ENCODE assay signal across 11 mouse cellular contexts in genomic region chr15:103202088-103202793, GRCm38 (mm10). TPM values are rescaled to one million over a fixed set of nuclear protein-coding genes. Genes with fewer than 3 reads are reported as not detected.
DNase-seq lines count a peak whose midpoint lies in the region; ATAC-seq lines count a peak whose summit lies in the region.
"Had no signal": no experiment of that assay in that cellular context is flagged by ENCODE, and none has a peak within 500 bp of the region (broad histone marks: within the 10 kb centered on the region; RNA-seq: fewer than 3 reads in every experiment).

No protein-coding gene starts in this region.

- peak; percentile 65; the same call in 1 of the 2 replicates for ATAC-seq in embryonic facial prominence, embryonic 15.5 days (ENCODE audit: insufficient number of reproducible peaks, low FRiP score, low TSS enrichment, low read depth)
- no peak for ATAC-seq in hindbrain, embryonic 14.5 days (ENCODE audit: low FRiP score)
- ATAC-seq in lung, embryonic 15.5 days (ENCODE audit: borderline replicate concordance, extremely low read depth, low FRiP score, low TSS enrichment) = peak; percentile 64; the same call in 1 of the 2 replicates
- ATAC-seq: Patski had no signal

- H3K4me2 ChIP-seq in embryonic facial prominence, embryonic 15.5 days (replicated peaks) = no peak overlapping the region
- no peak overlapping the region for H3K4me2 ChIP-seq in hindbrain, embryonic 14.5 days (replicated peaks)
- H3K4me2 ChIP-seq in lung, embryonic 15.5 days = no peak overlapping the region

- H3K27me3 ChIP-seq in embryonic facial prominence, embryonic 15.5 days = no peaks in the 10 kb centered on the region
- H3K27me3 ChIP-seq in hindbrain, embryonic 14.5 days (ENCODE audit: control insufficient read depth, insufficient read depth, low read length) = no peaks in the 10 kb centered on the region
- no peaks in the 10 kb centered on the region for H3K27me3 ChIP-seq in lung, embryonic 15.5 days
- no peaks in the 10 kb centered on the region for H3K27me3 ChIP-seq in midbrain, embryonic 10.5 days (ENCODE audit: low read depth, poor library complexity, severe bottlenecking)
- H3K27me3 ChIP-seq: Patski had no signal

- peak; percentile 72 for DNase-seq in adipocyte (ENCODE audit: low spot score)
- DNase-seq in hindbrain, embryonic 14.5 days (ENCODE audit: low spot score) = peak; percentile 63
- no peak for DNase-seq in frontal cortex, postnatal 14 days (ENCODE audit: low spot score in 2 of 2)
- DNase-seq in adrenal gland, adult 2 months = no peak
- no peak for DNase-seq in adrenal gland, adult 18-20 months (ENCODE audit: low spot score in 2 of 2)
- no peak for DNase-seq in midbrain, embryonic 10.5 days (ENCODE audit: low spot score)
- DNase-seq: thymus, postnatal 4 days had no signal

- WGBS in embryonic facial prominence, embryonic 15.5 days = 41% methylated on average over 6 of the region's 6 CpGs
- 57% methylated on average over 6 of the region's 6 CpGs for WGBS in hindbrain, embryonic 14.5 days
- WGBS in lung, embryonic 15.5 days = 35% methylated on average over 6 of the region's 6 CpGs
- WGBS in midbrain, embryonic 10.5 days = 81% methylated on average over 6 of the region's 6 CpGs

- peaks cover 59% of the 10 kb centered on the region for H3K36me3 ChIP-seq in embryonic facial prominence, embryonic 15.5 days
- peaks cover 82% of the 10 kb centered on the region for H3K36me3 ChIP-seq in hindbrain, embryonic 14.5 days (replicated peaks; ENCODE audit: control insufficient read depth, insufficient read depth)
- H3K36me3 ChIP-seq in lung, embryonic 15.5 days = peaks cover 78% of the 10 kb centered on the region
- H3K36me3 ChIP-seq in midbrain, embryonic 10.5 days = peaks cover 99% of the 10 kb centered on the region

- H3K4me1 ChIP-seq in embryonic facial prominence, embryonic 15.5 days = peaks cover 5% of the 10 kb centered on the region; the same call in 1 of the 2 replicates
- peaks cover 3% of the 10 kb centered on the region; the same call in 1 of the 2 replicates for H3K4me1 ChIP-seq in hindbrain, embryonic 14.5 days (replicated peaks; ENCODE audit: control insufficient read depth, insufficient read depth, low read length)
- peaks cover 10% of the 10 kb centered on the region; the same call in 1 of the 2 replicates for H3K4me1 ChIP-seq in lung, embryonic 15.5 days
- H3K4me1 ChIP-seq in midbrain, embryonic 10.5 days = no peaks in the 10 kb centered on the region

- peak overlapping the region; percentile 65; the same call in 1 of the 2 replicates for H3K27ac ChIP-seq in embryonic facial prominence, embryonic 15.5 days (replicated peaks)
- H3K27ac ChIP-seq in hindbrain, embryonic 14.5 days = peak overlapping the region; percentile 61
- H3K27ac ChIP-seq in lung, embryonic 15.5 days = peak overlapping the region; percentile 64
- H3K27ac ChIP-seq in midbrain, embryonic 10.5 days (replicated peaks) = no peak overlapping the region

- H3K9me3 ChIP-seq in embryonic facial prominence, embryonic 15.5 days (replicated peaks) = no peaks in the 10 kb centered on the region
- no peaks in the 10 kb centered on the region for H3K9me3 ChIP-seq in hindbrain, embryonic 14.5 days (ENCODE audit: control insufficient read depth, low read length)
- no peaks in the 10 kb centered on the region for H3K9me3 ChIP-seq in lung, embryonic 15.5 days
- H3K9me3 ChIP-seq in midbrain, embryonic 10.5 days (replicated peaks) = no peaks in the 10 kb centered on the region

- no peak overlapping the region for H3K9ac ChIP-seq in embryonic facial prominence, embryonic 15.5 days
- H3K9ac ChIP-seq in hindbrain, embryonic 14.5 days = no peak overlapping the region
- H3K9ac ChIP-seq in lung, embryonic 15.5 days = no peak overlapping the region

- H3K4me3 ChIP-seq in embryonic facial prominence, embryonic 15.5 days (replicated peaks) = no peak overlapping the region
- no peak overlapping the region for H3K4me3 ChIP-seq in hindbrain, embryonic 14.5 days (replicated peaks; ENCODE audit: low read length)
- no peak overlapping the region for H3K4me3 ChIP-seq in lung, embryonic 15.5 days
- H3K4me3 ChIP-seq in midbrain, embryonic 10.5 days = no peak overlapping the region

RNA-seq across cellular contexts. Expression of gene Smug1, which starts 35.3 kb away (rescaled TPM):
- 17.9 and 18.0 TPM in 2 replicates for polyA plus RNA-seq in embryonic facial prominence, embryonic 15.5 days (2015; fragmentation: Nextera tagmentation; extraction: Ambion mirVana)
- polyA plus RNA-seq in hindbrain, embryonic 14.5 days (2014; fragmentation: Nextera tagmentation; extraction: Ambion mirVana) = 37.6 and 40.8 TPM in 2 replicates
- 16.1 and 17.6 TPM in 2 replicates for polyA plus RNA-seq in lung, embryonic 15.5 days (2015; fragmentation: Nextera tagmentation; extraction: Ambion mirVana)
- 10 to 100 TPM; 11.0 to 16.7 TPM for total RNA-seq in adrenal gland, adult 2 months (2021)
- 16.6 and 17.1 TPM in 2 replicates for polyA plus RNA-seq in adrenal gland, adult 2 months (2012; rRNA removed)
- 10 to 100 TPM; 12.5 to 13.2 TPM for total RNA-seq in adrenal gland, adult 18-20 months (2021)
- polyA plus RNA-seq in midbrain, embryonic 10.5 days (2016; fragmentation: Nextera tagmentation; extraction: Ambion mirVana) = 24.6 and 26.4 TPM in 2 replicates

RNA-seq across cellular contexts. Expression of gene Cbx5, which starts 37.4 kb away (rescaled TPM):
- 84.3 and 86.2 TPM in 2 replicates for polyA plus RNA-seq in embryonic facial prominence, embryonic 15.5 days (2015; fragmentation: Nextera tagmentation; extraction: Ambion mirVana)
- polyA plus RNA-seq in hindbrain, embryonic 14.5 days (2014; fragmentation: Nextera tagmentation; extraction: Ambion mirVana) = 153 and 171 TPM in 2 replicates
- 115 and 117 TPM in 2 replicates for polyA plus RNA-seq in lung, embryonic 15.5 days (2015; fragmentation: Nextera tagmentation; extraction: Ambion mirVana)
- total RNA-seq in adrenal gland, adult 2 months (2021) = 10 to 100 TPM; 76.3 to 80.2 TPM
- polyA plus RNA-seq in adrenal gland, adult 2 months (2012; rRNA removed) = 4.4 and 4.7 TPM in 2 replicates
- 10 to 100 TPM; 65.0 to 76.3 TPM for total RNA-seq in adrenal gland, adult 18-20 months (2021)
- polyA plus RNA-seq in midbrain, embryonic 10.5 days (2016; fragmentation: Nextera tagmentation; extraction: Ambion mirVana) = 194 and 206 TPM in 2 replicates

RNA-seq across cellular contexts. Expression of gene Hnrnpa1, which starts 38.0 kb away (rescaled TPM):
- 667 and 669 TPM in 2 replicates for polyA plus RNA-seq in embryonic facial prominence, embryonic 15.5 days (2015; fragmentation: Nextera tagmentation; extraction: Ambion mirVana)
- 526 and 623 TPM in 2 replicates for polyA plus RNA-seq in hindbrain, embryonic 14.5 days (2014; fragmentation: Nextera tagmentation; extraction: Ambion mirVana)
- polyA plus RNA-seq in lung, embryonic 15.5 days (2015; fragmentation: Nextera tagmentation; extraction: Ambion mirVana) = 860 and 895 TPM in 2 replicates
- 100 to 1,000 TPM; 140 to 208 TPM for total RNA-seq in adrenal gland, adult 2 months (2021)
- polyA plus RNA-seq in adrenal gland, adult 2 months (2012; rRNA removed) = 8.1 TPM in 2 replicates
- 100 to 1,000 TPM; 160 to 179 TPM for total RNA-seq in adrenal gland, adult 18-20 months (2021)
- 1,542 and 1,692 TPM in 2 replicates for polyA plus RNA-seq in midbrain, embryonic 10.5 days (2016; fragmentation: Nextera tagmentation; extraction: Ambion mirVana)

RNA-seq across cellular contexts. Expression of gene Nfe2, which starts 56.0 kb away (rescaled TPM):
- 2.0 and 2.3 TPM in 2 replicates for polyA plus RNA-seq in embryonic facial prominence, embryonic 15.5 days (2015; fragmentation: Nextera tagmentation; extraction: Ambion mirVana)
- 0.90 and 1.1 TPM in 2 replicates for polyA plus RNA-seq in hindbrain, embryonic 14.5 days (2014; fragmentation: Nextera tagmentation; extraction: Ambion mirVana)
- polyA plus RNA-seq in lung, embryonic 15.5 days (2015; fragmentation: Nextera tagmentation; extraction: Ambion mirVana) = 3.6 and 4.7 TPM in 2 replicates
- under 1 TPM; 0.21 to 0.95 TPM for total RNA-seq in adrenal gland, adult 2 months (2021)
- 0.38 and 0.83 TPM in 2 replicates for polyA plus RNA-seq in adrenal gland, adult 2 months (2012; rRNA removed)
- under 1 TPM in 1 of 2 experiments, not detected in 1; 0.67 TPM for total RNA-seq in adrenal gland, adult 18-20 months (2021)
- 5.6 and 6.4 TPM in 2 replicates for polyA plus RNA-seq in midbrain, embryonic 10.5 days (2016; fragmentation: Nextera tagmentation; extraction: Ambion mirVana)
- total RNA-seq: left cerebral cortex, postnatal 14 days had no signal
- polyA plus RNA-seq: Patski had no signal

Comparison
In these comparisons a context has a peak if more than half of its experiments do, and no peak if none do; other contexts are left out.
1. DNase-seq: peak in adipocyte (single experiment) and hindbrain, embryonic 14.5 days (single experiment); none in frontal cortex, postnatal 14 days (0 of 2), adrenal gland, adult 2 months (single experiment), adrenal gland, adult 18-20 months (0 of 2) and midbrain, embryonic 10.5 days (single experiment).
2. RNA of gene Cbx5, which starts 37.4 kb away (polyA plus RNA-seq): 194 to 206 TPM in midbrain, embryonic 10.5 days, 153 to 171 TPM in hindbrain, embryonic 14.5 days, 115 to 117 TPM in lung, embryonic 15.5 days and 84.3 to 86.2 TPM in embryonic facial prominence, embryonic 15.5 days; 4.4 to 4.7 TPM in adrenal gland, adult 2 months; every median in the first group is over 10 times any median in the second.
3. RNA of gene Hnrnpa1, which starts 38.0 kb away (polyA plus RNA-seq): 1,542 to 1,692 TPM in midbrain, embryonic 10.5 days, 860 to 895 TPM in lung, embryonic 15.5 days, 667 to 669 TPM in embryonic facial prominence, embryonic 15.5 days and 526 to 623 TPM in hindbrain, embryonic 14.5 days; 8.1 TPM in adrenal gland, adult 2 months; every median in the first group is over 10 times any median in the second.